Mouse (Mus musculus) left cerebral cortex, postnatal 4 days (tissue): ENCODE results near the gene Ppfia2. TPM values are rescaled to one million over a fixed set of nuclear protein-coding genes. Genes with fewer than 3 reads are reported as not detected.
A peak's percentile ranks its signal among the peaks of the same experiment; 100 is the strongest.

Experiments used
- DNase-seq: peaks from one replicate; pipeline ENCODE4 v3.0.0-alpha.2; 2022
- intact Hi-C: fragments of 180-260 bp; cut with DNase I; formaldehyde crosslinking; loops from one replicate; pipeline ENCODE4 v1.15.1; 2025
- total RNA-seq, 2 experiments: library from RNA; stranded (reverse); gene quantifications; 2 replicates each; pipeline ENCODE4 v1.2.3; 2021

The Ppfia2 gene
- 100 to 1,000 TPM in 1 of 2 experiments, 10 to 100 TPM in 1; 97.3 to 100 TPM for total RNA-seq

- intact Hi-C loops: loop anchor here (10.0 kb wide), 2 partner anchors 115 to 625 kb away; partner anchors contain the start of genes Ccdc59 and Mettl25
- peak; percentile 81 for DNase-seq
Measured at GRCm38 (mm10) chr10:106469855-106470532, at the start of gene Ppfia2. Gene Ppfia2 (plus strand): TSS chr10:106470339.

- intact Hi-C loops: no loop called here
- peak; percentile 77 for DNase-seq
Measured at GRCm38 (mm10) chr10:106468956-106469721, 1.0 kb upstream of the Ppfia2 start.

GRCm38 (mm10) chr10:106470533-106471205, 530 bp downstream of the Ppfia2 start:
- intact Hi-C loops: loop anchor here (10.0 kb wide), 2 partner anchors 114 to 626 kb away; partner anchors contain the start of genes Ccdc59 and Mettl25
- no peak for DNase-seq

- intact Hi-C loops: no loop called here
- DNase-seq: no peak
Measured at GRCm38 (mm10) chr10:106509281-106510165, 39.4 kb downstream of the Ppfia2 start.

- no peak for DNase-seq
- intact Hi-C loops: no loop called here
Measured at GRCm38 (mm10) chr10:106566036-106566435, 95.9 kb downstream of the Ppfia2 start.

GRCm38 (mm10) chr10:106585026-106585425, 114.9 kb downstream of the Ppfia2 start:
- no peak for DNase-seq
- intact Hi-C loops: loop anchor here (5.0 to 10.0 kb wide), 3 partner anchors 110 to 718 kb away; partner anchors contain the start of gene Ppfia2

- no peak for DNase-seq
- intact Hi-C loops: loop anchor here (5.0 to 10.0 kb wide), 3 partner anchors 111 to 718 kb away; partner anchors contain the start of gene Ppfia2
Measured at GRCm38 (mm10) chr10:106585476-106586080, 115.4 kb downstream of the Ppfia2 start.

- intact Hi-C loops: loop anchor here (5.0 to 10.0 kb wide), 3 partner anchors 113 to 721 kb away; partner anchors contain the start of gene Ppfia2
- DNase-seq: no peak
Measured at GRCm38 (mm10) chr10:106587817-106588216, 117.7 kb downstream of the Ppfia2 start.

GRCm38 (mm10) chr10:106590944-106591343, 120.8 kb downstream of the Ppfia2 start:
- intact Hi-C loops: no loop called here
- no peak for DNase-seq

- intact Hi-C loops: no loop called here
- DNase-seq: no peak
Measured at GRCm38 (mm10) chr10:106596976-106597375, 126.8 kb downstream of the Ppfia2 start.

- no peak for DNase-seq
- intact Hi-C loops: loop anchor here (10.0 kb wide), 2 partner anchors 311 to 1321 kb away; no protein-coding TSS in a partner anchor
Measured at GRCm38 (mm10) chr10:106603319-106603898, 133.3 kb downstream of the Ppfia2 start.

GRCm38 (mm10) chr10:106609177-106609981, 139.2 kb downstream of the Ppfia2 start:
- intact Hi-C loops: loop anchor here (10.0 kb wide), 2 partner anchors 305 to 1315 kb away; no protein-coding TSS in a partner anchor
- DNase-seq: no peak

GRCm38 (mm10) chr10:106610222-106610621, 140.1 kb downstream of the Ppfia2 start:
- intact Hi-C loops: no loop called here
- no peak for DNase-seq

- DNase-seq: no peak
- intact Hi-C loops: no loop called here
Measured at GRCm38 (mm10) chr10:106618194-106618593, 148.1 kb downstream of the Ppfia2 start.

GRCm38 (mm10) chr10:106620952-106621351, 150.8 kb downstream of the Ppfia2 start:
- intact Hi-C loops: no loop called here

GRCm38 (mm10) chr10:106623342-106623741, 153.2 kb downstream of the Ppfia2 start:
- DNase-seq: no peak
- intact Hi-C loops: no loop called here

More at GRCm38 (mm10) chr10:106620952-106621351, 150.8 kb downstream of the Ppfia2 start:
- no peak for DNase-seq

- intact Hi-C loops: no loop called here
- peak; percentile 62 for DNase-seq
Measured at GRCm38 (mm10) chr10:106632171-106632935, 162.2 kb downstream of the Ppfia2 start.
